Mouse (Mus musculus): ENCODE data around the gene Atp6v1g1. TPM values are rescaled to one million over a fixed set of nuclear protein-coding genes. Genes with fewer than 3 reads are reported as not detected.

The Atp6v1g1 gene
- 125 and 135 TPM in 2 replicates for polyA plus RNA-seq (2015; fragmentation: Nextera tagmentation; extraction: Ambion mirVana)

DNA sequence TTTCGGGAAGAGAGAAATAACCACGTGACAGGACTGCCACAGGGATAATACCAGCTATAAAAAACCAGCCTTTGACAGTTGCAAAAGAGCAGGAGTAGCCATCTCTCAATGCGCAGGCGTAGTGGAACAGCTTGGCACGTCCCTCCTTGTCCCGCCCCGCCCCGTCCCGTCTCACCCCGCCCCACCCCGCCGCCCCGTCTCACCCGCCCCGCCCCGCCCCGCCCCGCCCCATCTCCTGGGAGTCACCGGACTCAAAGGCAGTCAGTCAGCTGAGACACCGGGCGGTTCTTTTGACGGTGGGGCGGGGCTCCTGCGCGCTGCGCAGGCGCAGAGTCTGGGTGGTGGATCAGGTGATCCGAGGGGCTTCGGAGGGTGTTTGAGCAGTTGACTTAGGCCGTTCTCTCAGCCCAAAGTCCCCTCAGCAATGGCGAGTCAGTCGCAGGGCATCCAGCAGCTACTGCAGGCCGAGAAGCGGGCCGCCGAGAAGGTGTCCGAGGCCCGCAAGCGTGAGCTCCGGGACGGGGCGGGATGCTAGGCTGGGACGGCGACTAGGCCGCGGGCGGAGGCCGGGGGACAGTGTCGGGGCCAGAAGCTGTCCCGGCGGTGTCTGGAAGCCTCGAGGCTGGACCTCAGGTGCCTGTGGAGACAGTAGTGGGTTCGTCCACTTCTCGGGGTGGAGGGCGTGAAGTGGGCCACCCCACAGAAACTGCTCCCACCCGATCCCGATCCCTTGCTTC is at the start of gene Atp6v1g1:
Gene Atp6v1g1, plus strand, starts transcription at position 279 of the 737 bp plus-strand sequence.
- Histone ChIP-seq H3K9me3 (replicated peaks) (no peaks in the 10 kb centered on the region), H3K27ac (peak within 1 kb of the TSS; percentile 81), H3K4me2 (peak within 1 kb of the TSS; percentile 82), H3K4me3 (replicated peaks) (peak within 1 kb of the TSS; percentile 85), H3K4me1 (replicated peaks) (peaks cover 34% of the 10 kb centered on the region), H3K27me3 (no peaks in the 10 kb centered on the region), H3K9ac (peak within 1 kb of the TSS; percentile 92), H3K36me3 (peaks cover 17% of the 10 kb centered on the region)
- ATAC-seq (ENCODE audit: low read depth), result peak; percentile 95
- 1% methylated on average over 56 of the region's 57 CpGs for WGBS (ENCODE audit: insufficient replicate concordance)
- DNase-seq, result peak; percentile 91

DNA sequence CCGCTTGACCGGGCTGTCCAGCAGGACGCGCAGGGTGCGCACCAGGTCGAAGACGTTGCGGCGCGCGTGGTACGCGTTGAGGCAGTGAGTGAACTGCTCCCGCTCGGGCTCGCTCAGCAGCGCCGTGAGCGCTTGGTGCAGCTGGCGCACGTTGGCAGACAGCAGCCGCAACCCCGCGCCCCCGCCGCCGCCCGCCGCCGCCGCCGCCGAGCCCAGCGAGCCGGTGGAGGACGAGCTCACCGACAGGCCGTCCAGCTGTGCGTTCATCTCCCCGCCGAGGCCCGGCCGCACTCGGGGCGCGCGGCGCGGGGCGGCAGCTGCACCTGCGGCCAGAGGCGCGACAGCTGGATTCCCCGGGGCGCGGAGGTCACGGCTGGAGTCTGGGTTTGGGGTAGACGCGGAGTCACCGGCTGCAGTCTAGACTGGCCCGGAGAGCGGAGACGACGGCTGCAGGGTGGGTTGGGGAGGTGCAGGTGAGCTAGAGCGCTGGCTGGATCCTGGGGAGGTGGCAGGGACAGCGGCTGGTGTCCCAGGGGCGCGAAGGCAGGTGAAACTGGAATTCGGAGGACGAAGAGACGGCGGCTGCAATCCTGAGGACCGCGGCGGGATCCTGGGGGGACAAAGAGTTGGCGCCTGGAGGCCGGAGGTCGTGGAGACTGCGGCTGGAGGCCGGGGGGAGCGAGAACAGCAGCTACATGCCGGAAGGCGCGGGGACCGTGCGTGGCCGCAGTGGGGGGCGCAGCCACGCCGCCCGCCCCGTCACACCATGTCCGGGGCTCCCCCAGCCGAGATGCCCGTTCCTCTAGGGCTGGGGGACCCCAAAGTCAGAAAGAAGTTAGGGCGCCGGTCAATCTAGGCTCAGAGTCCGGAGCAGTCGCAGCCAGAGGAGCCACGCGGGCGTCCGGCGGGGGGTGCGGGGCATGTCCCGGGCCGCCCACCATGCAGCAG is 49.3 kb upstream of the Atp6v1g1 start:
- 1% methylated on average over 107 of the region's 107 CpGs for WGBS (ENCODE audit: insufficient replicate concordance)
- H3K27me3 ChIP-seq, result peaks cover 64% of the 10 kb centered on the region
- H3K4me2 ChIP-seq, result peak overlapping the region; percentile 72
- H3K27ac ChIP-seq, result no peak overlapping the region
- H3K4me3 ChIP-seq (replicated peaks), result peak overlapping the region; percentile 60
- peak overlapping the region; percentile 29; the same call in 1 of the 2 replicates for H3K9ac ChIP-seq
- ATAC-seq (ENCODE audit: low read depth) (peak; percentile 29), DNase-seq (peak; percentile 2)
- H3K9me3 ChIP-seq (replicated peaks), result no peaks in the 10 kb centered on the region
- H3K4me1 ChIP-seq (replicated peaks), result peaks cover 17% of the 10 kb centered on the region
- no peaks in the 10 kb centered on the region for H3K36me3 ChIP-seq

DNA sequence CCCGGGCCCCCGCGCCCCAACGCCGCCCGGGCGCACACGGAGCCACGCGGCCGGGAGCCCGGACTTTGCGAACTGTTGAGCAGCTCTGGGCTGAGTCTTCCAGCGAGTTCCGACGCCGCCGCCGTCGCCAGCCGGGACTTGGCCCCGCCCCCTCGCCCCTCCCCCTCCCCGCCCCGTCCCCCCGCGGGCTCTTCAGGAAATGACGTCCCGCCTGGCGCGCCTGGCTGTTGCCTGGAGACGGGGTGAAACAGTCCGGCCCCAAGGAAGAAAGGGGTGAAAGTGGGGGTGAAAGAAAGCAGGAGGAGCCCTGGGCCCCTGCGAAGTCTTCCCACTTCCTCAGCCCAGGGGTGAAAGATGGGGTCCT is 48.7 kb upstream of the Atp6v1g1 start, which contains the start of gene Whrn:
Gene Whrn, minus strand, starts transcription at position 77 of the 364 bp plus-strand sequence.
- Histone ChIP-seq H3K27me3 (peaks cover 70% of the 10 kb centered on the region), H3K9me3 (replicated peaks) (no peaks in the 10 kb centered on the region), H3K9ac (peak within 1 kb of the TSS; percentile 29; the same call in 1 of the 2 replicates), H3K4me1 (replicated peaks) (peaks cover 17% of the 10 kb centered on the region), H3K4me3 (replicated peaks) (peak within 1 kb of the TSS; percentile 60), H3K27ac (no peak within 1 kb of the TSS), H3K4me2 (peak within 1 kb of the TSS; percentile 72), H3K36me3 (no peaks in the 10 kb centered on the region)
- DNase-seq (peak; percentile 8), ATAC-seq (ENCODE audit: low read depth) (peak; percentile 66)
- WGBS (ENCODE audit: insufficient replicate concordance), result under 1% methylated on average over 24 of the region's 34 CpGs

GRCm38 (mm10) chr4:63496312-63496711 is 48.3 kb upstream of the Atp6v1g1 start:
- Histone ChIP-seq H3K9ac (no peak overlapping the region), H3K4me2 (peak overlapping the region; percentile 72)

GRCm38 (mm10) chr4:63498346-63498745 is 46.2 kb upstream of the Atp6v1g1 start:
- H3K9ac ChIP-seq, result no peak overlapping the region
- no peak for DNase-seq
- ATAC-seq (ENCODE audit: low read depth), result no peak
- H3K27ac ChIP-seq, result no peak overlapping the region
- H3K4me2 ChIP-seq, result no peak overlapping the region
- 28% methylated on average over 3 of the region's 3 CpGs for WGBS (ENCODE audit: insufficient replicate concordance)
- H3K4me3 ChIP-seq (replicated peaks), result no peak overlapping the region
- H3K4me1 ChIP-seq (replicated peaks), result peaks cover 17% of the 10 kb centered on the region
- no peaks in the 10 kb centered on the region for H3K9me3 ChIP-seq (replicated peaks)
- H3K27me3 ChIP-seq, result peaks cover 63% of the 10 kb centered on the region
- H3K36me3 ChIP-seq, result no peaks in the 10 kb centered on the region

More at GRCm38 (mm10) chr4:63496312-63496711, 48.3 kb upstream of the Atp6v1g1 start:
- WGBS (ENCODE audit: insufficient replicate concordance), result 13% methylated on average over 6 of the region's 6 CpGs
- H3K4me1 ChIP-seq (replicated peaks), result peaks cover 17% of the 10 kb centered on the region
- ATAC-seq (ENCODE audit: low read depth) (no peak), DNase-seq (no peak)
- no peak overlapping the region for H3K27ac ChIP-seq
- H3K36me3 ChIP-seq, result no peaks in the 10 kb centered on the region
- peak overlapping the region; percentile 60 for H3K4me3 ChIP-seq (replicated peaks)
- no peaks in the 10 kb centered on the region for H3K9me3 ChIP-seq (replicated peaks)
- H3K27me3 ChIP-seq, result peaks cover 73% of the 10 kb centered on the region

- Histone ChIP-seq H3K9me3 (replicated peaks) (no peaks in the 10 kb centered on the region), H3K27me3 (peaks cover 36% of the 10 kb centered on the region), H3K9ac (no peak overlapping the region), H3K36me3 (no peaks in the 10 kb centered on the region), H3K27ac (no peak overlapping the region), H3K4me1 (replicated peaks) (0 out of 2 replicates have a peak, but pooled peaks cover 4% of the 10 kb centered on the region), H3K4me3 (replicated peaks) (no peak overlapping the region), H3K4me2 (no peak overlapping the region)
- DNase-seq, result no peak
- WGBS (ENCODE audit: insufficient replicate concordance), result 43% methylated on average over 5 of the region's 5 CpGs
- no peak for ATAC-seq (ENCODE audit: low read depth)
These were observed 43.5 kb upstream of the Atp6v1g1 start for GRCm38 (mm10) chr4:63501050-63501449.

DNA sequence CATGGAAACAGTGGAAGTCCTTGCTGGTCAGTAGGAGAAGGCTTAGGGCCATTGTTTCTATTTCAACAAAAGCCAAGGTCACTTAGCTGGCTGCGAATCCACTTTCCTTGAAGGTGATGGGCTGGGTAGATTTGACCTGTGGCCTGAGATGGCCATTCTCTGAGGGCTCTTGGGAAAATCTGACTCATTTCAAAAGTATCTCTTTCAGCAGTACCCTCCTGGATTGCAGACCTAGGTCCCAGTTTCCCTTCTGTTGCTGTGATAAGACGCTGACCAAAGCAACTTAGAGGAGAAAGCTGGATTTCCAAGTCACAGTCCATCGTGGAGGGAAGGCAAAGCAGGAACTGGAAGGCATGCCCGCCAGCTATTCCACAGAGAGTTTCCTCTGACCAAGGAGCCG is 40.6 kb upstream of the Atp6v1g1 start:
- Histone ChIP-seq H3K27ac (no peak overlapping the region), H3K9ac (no peak overlapping the region), H3K4me1 (replicated peaks) (no peaks in the 10 kb centered on the region), H3K4me3 (replicated peaks) (no peak overlapping the region), H3K4me2 (no peak overlapping the region), H3K9me3 (replicated peaks) (no peaks in the 10 kb centered on the region), H3K36me3 (no peaks in the 10 kb centered on the region), H3K27me3 (peaks cover 22% of the 10 kb centered on the region)
- 41% methylated on average over 5 of the region's 5 CpGs for WGBS (ENCODE audit: insufficient replicate concordance)
- no peak for DNase-seq
- ATAC-seq (ENCODE audit: low read depth), result no peak

DNA sequence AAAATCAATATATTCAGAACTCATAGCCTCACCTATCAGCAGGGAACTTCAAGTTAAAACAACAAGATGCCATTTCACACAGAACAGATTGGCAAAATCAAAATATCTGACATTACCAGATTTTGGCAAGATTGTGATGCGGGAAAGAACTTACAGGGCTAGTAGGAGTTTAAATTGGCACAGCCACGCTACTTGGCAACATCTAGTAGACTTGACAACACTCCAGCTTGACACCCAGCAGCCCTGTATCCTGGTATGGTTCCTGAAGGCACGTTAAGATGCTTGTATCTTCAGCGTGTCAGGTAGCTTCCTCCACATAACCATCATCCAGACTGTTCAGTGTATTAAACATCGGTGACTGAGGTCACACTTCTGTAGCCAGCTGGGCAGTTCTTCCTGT is 37.1 kb upstream of the Atp6v1g1 start:
- Histone ChIP-seq H3K9ac (no peak overlapping the region), H3K4me3 (replicated peaks) (no peak overlapping the region), H3K4me2 (no peak overlapping the region), H3K27ac (no peak overlapping the region), H3K27me3 (no peaks in the 10 kb centered on the region), H3K9me3 (replicated peaks) (no peaks in the 10 kb centered on the region), H3K36me3 (no peaks in the 10 kb centered on the region), H3K4me1 (replicated peaks) (no peaks in the 10 kb centered on the region)
- no peak for DNase-seq
- no peak for ATAC-seq (ENCODE audit: low read depth)
- 60% methylated on average over 5 of the region's 5 CpGs for WGBS (ENCODE audit: insufficient replicate concordance)

GRCm38 (mm10) chr4:63508232-63508631 is 36.3 kb upstream of the Atp6v1g1 start:
- ATAC-seq (ENCODE audit: low read depth) (no peak), DNase-seq (peak; percentile 20)
- H3K9ac ChIP-seq, result no peak overlapping the region
- H3K4me3 ChIP-seq (replicated peaks), result no peak overlapping the region
- no peak overlapping the region for H3K4me2 ChIP-seq
- H3K36me3 ChIP-seq, result no peaks in the 10 kb centered on the region
- H3K4me1 ChIP-seq (replicated peaks), result no peaks in the 10 kb centered on the region
- 24% methylated on average over 4 of the region's 4 CpGs for WGBS (ENCODE audit: insufficient replicate concordance)
- no peaks in the 10 kb centered on the region; the same call in 1 of the 2 replicates for H3K27me3 ChIP-seq
- H3K9me3 ChIP-seq (replicated peaks), result no peaks in the 10 kb centered on the region
- no peak overlapping the region for H3K27ac ChIP-seq

DNA sequence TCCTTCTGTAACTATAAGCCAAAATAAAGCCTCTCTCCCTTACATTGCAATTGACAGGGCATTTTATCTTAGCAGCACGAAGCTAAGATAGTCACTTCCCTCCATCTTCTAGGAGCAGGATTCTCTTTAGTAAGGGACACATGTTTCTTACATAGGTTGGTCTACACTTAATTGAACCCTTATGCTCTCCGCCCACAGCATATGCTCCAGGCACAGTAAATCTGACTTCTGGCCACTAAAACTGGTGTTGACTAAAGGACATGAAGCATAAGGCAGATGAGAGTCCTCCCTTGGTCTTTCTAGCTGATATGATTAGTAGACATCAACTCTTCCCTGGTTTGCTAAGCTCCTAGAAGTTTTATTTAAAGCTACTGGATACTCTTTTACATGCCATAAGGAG is 31.7 kb upstream of the Atp6v1g1 start:
- Histone ChIP-seq H3K9me3 (replicated peaks) (no peaks in the 10 kb centered on the region), H3K4me3 (replicated peaks) (no peak overlapping the region), H3K27me3 (no peaks in the 10 kb centered on the region; the same call in 1 of the 2 replicates), H3K36me3 (no peaks in the 10 kb centered on the region), H3K4me2 (no peak overlapping the region), H3K4me1 (replicated peaks) (no peaks in the 10 kb centered on the region), H3K9ac (no peak overlapping the region), H3K27ac (no peak overlapping the region)
- 54% methylated on average over 2 of the region's 2 CpGs for WGBS (ENCODE audit: insufficient replicate concordance)
- DNase-seq (no peak), ATAC-seq (ENCODE audit: low read depth) (no peak)

DNA sequence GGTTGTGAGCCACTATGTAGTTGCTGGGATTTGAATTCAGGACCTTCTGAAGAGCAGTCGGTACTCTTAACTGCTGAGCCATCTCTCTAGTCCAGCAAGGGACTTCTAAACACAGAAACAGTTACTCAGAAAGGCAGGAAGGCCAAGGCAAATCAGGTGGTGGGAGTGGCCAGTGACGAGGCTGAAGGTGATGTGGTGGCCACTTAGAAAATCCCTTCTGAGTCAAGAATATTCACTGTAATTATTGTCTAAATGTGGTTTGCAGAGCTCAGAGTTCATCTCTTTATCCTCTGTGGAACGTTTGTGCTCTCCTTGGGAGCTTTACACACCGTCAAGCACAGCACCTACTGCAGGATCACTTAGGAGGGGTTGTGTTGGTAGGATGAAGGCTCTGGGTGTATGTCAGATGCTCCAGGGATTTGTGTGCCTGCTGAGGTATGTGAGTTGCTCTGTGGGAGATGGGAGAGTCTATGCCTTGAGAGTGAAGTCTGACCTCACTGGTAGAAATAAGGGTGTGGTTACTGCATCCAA is 30.1 kb upstream of the Atp6v1g1 start:
- Histone ChIP-seq H3K9ac (no peak overlapping the region), H3K27me3 (no peaks in the 10 kb centered on the region; the same call in 1 of the 2 replicates), H3K4me2 (no peak overlapping the region), H3K9me3 (replicated peaks) (no peaks in the 10 kb centered on the region), H3K36me3 (no peaks in the 10 kb centered on the region), H3K4me3 (replicated peaks) (no peak overlapping the region), H3K27ac (no peak overlapping the region), H3K4me1 (replicated peaks) (no peaks in the 10 kb centered on the region)
- 41% methylated on average over 4 of the region's 4 CpGs for WGBS (ENCODE audit: insufficient replicate concordance)
- no peak for DNase-seq
- ATAC-seq (ENCODE audit: low read depth), result no peak
